Mouse (Mus musculus): ENCODE measurements at regions not wholly inside any gene's neighbourhood (a gene's known extent, or its start where the extent isn't known, plus 50 kb on each side); places are given as distances from the start of the nearest gene placed in this dataset.

DNA sequence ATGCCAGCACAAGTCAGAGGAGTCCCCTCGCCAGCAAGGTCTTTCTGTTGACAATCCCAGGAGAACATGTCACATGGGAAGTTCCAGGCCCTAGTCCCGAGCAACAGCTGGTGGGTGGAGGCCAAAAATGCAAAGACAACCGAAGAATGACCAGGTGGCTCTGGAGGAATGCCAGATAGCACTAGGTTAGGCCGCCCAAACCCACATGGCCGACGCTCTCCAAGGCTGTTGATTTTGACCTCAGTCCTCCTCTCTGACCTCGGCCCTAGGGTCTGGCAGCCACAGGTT, 76.4 kb downstream of the Rpl14 start:
- DNase-seq = no peak
- Histone ChIP-seq H3K4me1 (ENCODE audit: control insufficient read depth, insufficient read depth, low read length) (peaks cover 10% of the 10 kb centered on the region), H3K27me3 (ENCODE audit: control insufficient read depth, insufficient read depth, low read length) (no peaks in the 10 kb centered on the region; the same call in 1 of the 2 replicates), H3K4me3 (replicated peaks; ENCODE audit: insufficient read depth, low read depth, low read length) (no peak overlapping the region), H3K27ac (ENCODE audit: insufficient read depth, low read length) (no peak overlapping the region)
- WGBS = 61% methylated on average over 7 of the region's 7 CpGs
- TF ChIP-seq POLR2A (IDR thresholded peaks at IDR 0.05; ENCODE audit: borderline replicate concordance, insufficient read depth, low read length) (no peak), CTCF (IDR thresholded peaks at IDR 0.05; ENCODE audit: borderline replicate concordance, insufficient read depth, low read depth, low read length) (no peak)

DNA sequence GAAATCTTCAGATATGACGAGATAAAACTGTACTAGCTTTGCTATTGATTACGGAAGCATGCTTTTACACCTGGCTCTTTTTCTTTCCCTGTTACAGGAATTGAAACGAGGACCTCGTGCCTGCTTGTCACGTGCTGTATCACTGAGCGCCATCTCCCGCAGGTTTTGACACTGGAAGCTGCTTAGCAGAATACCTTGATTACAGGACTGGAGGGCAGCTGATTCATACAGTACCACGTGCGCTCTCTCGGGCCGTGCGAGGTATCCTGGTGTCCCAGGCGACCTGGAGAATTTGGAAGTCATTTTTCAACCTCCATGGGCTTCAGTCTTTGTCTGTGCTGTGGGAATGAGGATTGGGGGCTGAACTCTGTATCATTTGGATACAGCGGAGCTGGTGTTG, 81.5 kb downstream of the Rpl14 start:
- WGBS = 86% methylated on average over 14 of the region's 14 CpGs
- H3K4me1 ChIP-seq (ENCODE audit: control insufficient read depth, insufficient read depth, low read length) = no peaks in the 10 kb centered on the region; the same call in 1 of the 2 replicates
- no peaks in the 10 kb centered on the region; the same call in 1 of the 2 replicates for H3K27me3 ChIP-seq (ENCODE audit: control insufficient read depth, insufficient read depth, low read length)
- DNase-seq = no peak
- no peak overlapping the region for H3K4me3 ChIP-seq (replicated peaks; ENCODE audit: insufficient read depth, low read depth, low read length)
- no peak overlapping the region for H3K27ac ChIP-seq (ENCODE audit: insufficient read depth, low read length)
- no peak for TF ChIP-seq CTCF (IDR thresholded peaks at IDR 0.05; ENCODE audit: borderline replicate concordance, insufficient read depth, low read depth, low read length)

DNA sequence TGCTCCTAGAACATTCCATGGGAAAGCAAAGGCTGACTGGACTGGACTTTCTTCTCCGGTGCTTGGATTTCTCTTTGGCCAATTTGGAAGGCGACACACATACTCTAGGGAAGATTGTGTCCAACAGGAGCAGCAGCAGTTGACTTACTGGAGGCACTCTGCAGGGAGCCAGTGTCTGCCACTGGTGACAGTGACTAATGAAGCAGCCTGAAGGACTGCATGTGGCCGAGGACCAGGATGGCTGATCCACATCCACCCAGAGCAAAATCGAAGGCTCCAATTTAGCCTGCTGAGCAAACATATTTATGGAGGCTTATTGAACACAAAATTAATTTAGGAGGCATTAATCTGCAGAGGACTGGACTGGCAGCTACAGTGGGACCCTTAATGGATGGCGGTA, 81.9 kb downstream of the Rpl14 start:
- Histone ChIP-seq H3K27ac (ENCODE audit: insufficient read depth, low read length) (no peak overlapping the region), H3K4me1 (ENCODE audit: control insufficient read depth, insufficient read depth, low read length) (no peaks in the 10 kb centered on the region), H3K4me3 (replicated peaks; ENCODE audit: insufficient read depth, low read depth, low read length) (no peak overlapping the region), H3K27me3 (ENCODE audit: control insufficient read depth, insufficient read depth, low read length) (no peaks in the 10 kb centered on the region; the same call in 1 of the 2 replicates)
- DNase-seq = no peak
- no peak for TF ChIP-seq POLR2A (IDR thresholded peaks at IDR 0.05; ENCODE audit: borderline replicate concordance, insufficient read depth, low read length)
- WGBS = 36% methylated on average over 5 of the region's 5 CpGs

DNA sequence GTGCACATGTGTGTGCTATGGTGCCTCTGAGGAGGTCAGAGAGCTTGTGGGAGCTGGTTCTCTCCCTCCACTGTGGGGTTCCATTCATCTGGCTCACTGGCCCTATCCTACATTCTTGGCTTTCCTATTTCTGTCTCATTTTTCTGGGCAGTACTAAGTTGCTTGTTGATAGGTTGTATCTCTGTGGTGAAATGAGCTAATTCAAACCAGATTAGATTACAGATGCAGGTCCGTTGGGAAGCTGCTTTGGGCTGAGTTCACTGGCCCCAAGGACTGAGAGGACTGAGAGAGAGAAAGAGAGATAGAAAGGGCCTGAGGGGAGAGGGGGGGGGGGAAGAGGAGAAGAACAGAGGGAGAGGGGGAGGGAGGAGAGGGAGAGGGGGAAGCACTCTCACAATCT, 83.5 kb downstream of the Rpl14 start:
- H3K27ac ChIP-seq (ENCODE audit: insufficient read depth, low read length) = no peak overlapping the region
- TF ChIP-seq CTCF (IDR thresholded peaks at IDR 0.05; ENCODE audit: borderline replicate concordance, insufficient read depth, low read depth, low read length) (no peak), POLR2A (IDR thresholded peaks at IDR 0.05; ENCODE audit: borderline replicate concordance, insufficient read depth, low read length) (no peak)
- H3K27me3 ChIP-seq (ENCODE audit: control insufficient read depth, insufficient read depth, low read length) = no peaks in the 10 kb centered on the region
- no peaks in the 10 kb centered on the region for H3K4me1 ChIP-seq (ENCODE audit: control insufficient read depth, insufficient read depth, low read length)
- H3K4me3 ChIP-seq (replicated peaks; ENCODE audit: insufficient read depth, low read depth, low read length) = no peak overlapping the region
- DNase-seq = no peak
- WGBS = 76% methylated on average over 1 of the region's 1 CpGs

DNA sequence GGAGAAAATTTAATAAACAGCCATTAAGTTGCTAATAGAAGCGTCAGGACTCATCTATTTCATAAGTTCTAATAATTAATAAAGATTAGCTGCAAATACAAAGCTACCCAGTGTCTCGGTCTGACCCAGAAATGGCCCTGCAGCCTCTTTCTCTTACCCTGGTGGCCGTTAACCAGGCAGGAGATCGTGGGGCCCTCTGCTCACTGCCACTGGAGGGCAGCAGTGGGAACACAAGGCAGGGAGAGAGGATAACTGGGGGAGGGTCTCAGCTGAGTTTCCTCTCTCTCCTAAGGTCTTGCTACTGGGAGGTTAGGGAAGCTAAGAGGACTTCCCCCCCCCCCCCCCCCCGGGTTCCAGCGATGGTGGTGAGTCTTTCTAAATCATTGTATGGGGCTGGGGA, 85.7 kb downstream of the Rpl14 start:
- no peak for DNase-seq
- TF ChIP-seq POLR2A (IDR thresholded peaks at IDR 0.05; ENCODE audit: borderline replicate concordance, insufficient read depth, low read length) (no peak), CTCF (IDR thresholded peaks at IDR 0.05; ENCODE audit: borderline replicate concordance, insufficient read depth, low read depth, low read length) (peak; percentile 60)
- Histone ChIP-seq H3K27me3 (ENCODE audit: control insufficient read depth, insufficient read depth, low read length) (no peaks in the 10 kb centered on the region), H3K4me1 (ENCODE audit: control insufficient read depth, insufficient read depth, low read length) (no peaks in the 10 kb centered on the region), H3K4me3 (replicated peaks; ENCODE audit: insufficient read depth, low read depth, low read length) (no peak overlapping the region), H3K27ac (ENCODE audit: insufficient read depth, low read length) (no peak overlapping the region)
- WGBS = 39% methylated on average over 6 of the region's 6 CpGs

DNA sequence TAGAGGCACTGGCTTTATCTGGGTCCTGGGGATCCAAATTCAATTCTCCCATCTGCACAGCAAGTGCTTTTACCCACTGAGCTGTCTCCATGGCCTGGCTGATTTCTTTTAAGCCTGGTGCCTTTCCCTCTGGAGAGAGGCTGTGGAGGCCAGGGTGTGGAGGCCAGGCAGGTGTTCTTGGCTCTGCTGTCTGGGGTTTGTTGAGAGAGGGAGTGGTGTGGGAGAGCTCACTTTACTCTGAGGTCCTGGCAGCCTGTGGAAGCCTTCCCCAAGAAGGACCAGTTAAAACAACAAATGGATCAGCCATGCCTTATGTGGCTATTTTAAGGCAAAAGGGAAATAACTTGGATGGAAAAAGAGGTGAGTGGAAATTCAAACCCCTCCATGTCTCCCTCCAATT, 86.5 kb downstream of the Rpl14 start:
- Histone ChIP-seq H3K4me1 (ENCODE audit: control insufficient read depth, insufficient read depth, low read length) (no peaks in the 10 kb centered on the region), H3K27ac (ENCODE audit: insufficient read depth, low read length) (no peak overlapping the region), H3K4me3 (replicated peaks; ENCODE audit: insufficient read depth, low read depth, low read length) (no peak overlapping the region), H3K27me3 (ENCODE audit: control insufficient read depth, insufficient read depth, low read length) (no peaks in the 10 kb centered on the region)
- no peak for DNase-seq
- TF ChIP-seq CTCF (IDR thresholded peaks at IDR 0.05; ENCODE audit: borderline replicate concordance, insufficient read depth, low read depth, low read length) = no peak
- no peak for TF ChIP-seq POLR2A (IDR thresholded peaks at IDR 0.05; ENCODE audit: borderline replicate concordance, insufficient read depth, low read length)

DNA sequence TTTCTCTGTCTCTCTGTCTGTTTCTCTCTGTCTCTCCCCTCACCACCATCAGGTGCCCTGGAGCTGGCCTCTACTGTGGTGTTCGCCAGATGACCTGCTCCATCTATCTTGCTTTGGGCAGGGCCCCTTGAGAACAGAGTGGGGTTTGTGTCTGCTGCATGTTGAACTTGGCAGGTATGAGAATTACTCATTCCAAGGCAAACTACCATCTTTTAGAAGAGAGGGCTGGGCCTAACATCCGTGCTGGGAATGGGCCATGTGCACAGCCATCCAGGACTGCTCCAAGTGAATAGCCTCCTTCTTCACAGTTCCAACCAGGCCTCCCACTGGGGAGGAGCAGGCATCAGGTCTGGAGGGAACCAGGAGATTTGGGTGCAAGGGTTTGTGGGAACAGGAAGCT, 87.3 kb downstream of the Rpl14 start:
- 71% methylated on average over 2 of the region's 2 CpGs for WGBS
- DNase-seq = no peak
- no peaks in the 10 kb centered on the region for H3K27me3 ChIP-seq (ENCODE audit: control insufficient read depth, insufficient read depth, low read length)
- no peak overlapping the region for H3K4me3 ChIP-seq (replicated peaks; ENCODE audit: insufficient read depth, low read depth, low read length)
- TF ChIP-seq POLR2A (IDR thresholded peaks at IDR 0.05; ENCODE audit: borderline replicate concordance, insufficient read depth, low read length) (no peak), CTCF (IDR thresholded peaks at IDR 0.05; ENCODE audit: borderline replicate concordance, insufficient read depth, low read depth, low read length) (no peak)
- no peak overlapping the region for H3K27ac ChIP-seq (ENCODE audit: insufficient read depth, low read length)
- H3K4me1 ChIP-seq (ENCODE audit: control insufficient read depth, insufficient read depth, low read length) = no peaks in the 10 kb centered on the region

DNA sequence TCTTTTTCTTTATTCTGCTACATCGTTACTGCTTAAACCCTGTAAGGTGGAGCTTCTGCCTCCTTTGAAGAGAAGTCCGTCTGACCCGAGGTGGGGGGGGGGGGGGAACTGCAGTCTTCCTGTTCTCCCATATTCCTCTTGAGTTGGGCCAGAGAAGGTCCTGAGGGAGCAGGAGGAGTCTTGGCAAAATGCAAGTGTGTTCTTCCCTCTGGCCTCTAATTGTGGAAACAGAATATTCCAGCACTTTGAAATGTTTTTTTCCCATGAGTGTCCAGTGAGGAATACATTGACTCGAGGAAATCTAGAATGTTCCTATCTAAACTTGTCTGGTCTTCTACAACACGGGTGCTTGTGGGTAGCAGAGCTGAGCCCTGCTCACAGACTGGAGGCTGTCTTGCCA, 90.0 kb downstream of the Rpl14 start:
- no peaks in the 10 kb centered on the region for H3K27me3 ChIP-seq (ENCODE audit: control insufficient read depth, insufficient read depth, low read length)
- H3K27ac ChIP-seq (ENCODE audit: insufficient read depth, low read length) = no peak overlapping the region
- no peak overlapping the region for H3K4me3 ChIP-seq (replicated peaks; ENCODE audit: insufficient read depth, low read depth, low read length)
- TF ChIP-seq CTCF (IDR thresholded peaks at IDR 0.05; ENCODE audit: borderline replicate concordance, insufficient read depth, low read depth, low read length) (no peak), POLR2A (IDR thresholded peaks at IDR 0.05; ENCODE audit: borderline replicate concordance, insufficient read depth, low read length) (no peak)
- WGBS = 62% methylated on average over 5 of the region's 5 CpGs
- DNase-seq = no peak
- no peaks in the 10 kb centered on the region for H3K4me1 ChIP-seq (ENCODE audit: control insufficient read depth, insufficient read depth, low read length)

Data from cerebellum, adult 2 months (tissue).